Mouse (Mus musculus) layer of hippocampus, adult 9-11 months (tissue): ENCODE measurements around the gene Ppargc1a.

Source experiments
- DNase-seq: peaks from one replicate; pipeline ENCODE4 v3.0.0; 2022

Gene Ppargc1a

GRCm38 (mm10) chr5:51495446-51495845, 72.1 kb downstream of the Ppargc1a start:
- DNase-seq: no peak

- DNase-seq: no peak
Measured at GRCm38 (mm10) chr5:51494358-51494876, 73.1 kb downstream of the Ppargc1a start.

GRCm38 (mm10) chr5:51483768-51484167, 83.8 kb downstream of the Ppargc1a start:
- DNase-seq: no peak

GRCm38 (mm10) chr5:51479859-51480258, 87.7 kb downstream of the Ppargc1a start:
- DNase-seq: no peak

GRCm38 (mm10) chr5:51479456-51479855, 88.1 kb downstream of the Ppargc1a start:
- DNase-seq: no peak

- DNase-seq: no peak
Measured at GRCm38 (mm10) chr5:51478319-51478994, 89.1 kb downstream of the Ppargc1a start.

- DNase-seq: no peak
Measured at GRCm38 (mm10) chr5:51477140-51477539, 90.4 kb downstream of the Ppargc1a start.

GRCm38 (mm10) chr5:51475034-51475541, 92.4 kb downstream of the Ppargc1a start:
- no peak for DNase-seq

GRCm38 (mm10) chr5:51471614-51472013, 95.9 kb downstream of the Ppargc1a start:
- no peak for DNase-seq

GRCm38 (mm10) chr5:51466036-51466435, 101.5 kb downstream of the Ppargc1a start:
- no peak for DNase-seq

- DNase-seq: no peak
Measured at GRCm38 (mm10) chr5:51452033-51452432, 115.5 kb downstream of the Ppargc1a start.

GRCm38 (mm10) chr5:51447631-51448030, 119.9 kb downstream of the Ppargc1a start:
- no peak for DNase-seq

- no peak for DNase-seq
Measured at GRCm38 (mm10) chr5:51446299-51447090, 121.0 kb downstream of the Ppargc1a start.

GRCm38 (mm10) chr5:51445726-51446125, 121.8 kb downstream of the Ppargc1a start:
- DNase-seq: no peak

GRCm38 (mm10) chr5:51439773-51440172, 127.8 kb downstream of the Ppargc1a start:
- no peak for DNase-seq

GRCm38 (mm10) chr5:51433905-51434304, 133.6 kb downstream of the Ppargc1a start:
- no peak for DNase-seq

- DNase-seq: no peak
Measured at GRCm38 (mm10) chr5:51432532-51432931, 135.0 kb downstream of the Ppargc1a start.

- no peak for DNase-seq
Measured at GRCm38 (mm10) chr5:51432031-51432430, 135.5 kb downstream of the Ppargc1a start.

- DNase-seq: no peak
Measured at GRCm38 (mm10) chr5:51426406-51426805, 141.1 kb downstream of the Ppargc1a start.

- no peak for DNase-seq
Measured at GRCm38 (mm10) chr5:51416377-51416776, 151.1 kb downstream of the Ppargc1a start.

GRCm38 (mm10) chr5:51415456-51415855, 152.1 kb downstream of the Ppargc1a start:
- no peak for DNase-seq

- no peak for DNase-seq
Measured at GRCm38 (mm10) chr5:51412303-51413117, 155.0 kb downstream of the Ppargc1a start.

- no peak for DNase-seq
Measured at GRCm38 (mm10) chr5:51410006-51410405, 157.5 kb downstream of the Ppargc1a start.
